Mouse (Mus musculus) myocyte (in vitro differentiated cells): Measurements from ENCODE around the gene Ccdc3. TPM values are rescaled to one million over a fixed set of nuclear protein-coding genes. Genes with fewer than 3 reads are reported as not detected.

ENCODE experiments used
- H3K27me3 ChIP-seq: one replicate; pipeline ENCODE4 v1.6.1; 2011; ENCODE audit not compliant: control insufficient read depth, insufficient read depth, insufficient read length
- H3K36me3 ChIP-seq: one replicate; pipeline ENCODE4 v1.6.1; 2011; ENCODE audit not compliant: control insufficient read depth, insufficient read depth
- H3K4me2 ChIP-seq: one replicate; pipeline ENCODE4 v1.6.1; 2011; ENCODE audit warnings: low read depth, control low read depth
- H3K4me3 ChIP-seq: one replicate; pipeline ENCODE4 v1.5.1; 2011; ENCODE audit warnings: mild to moderate bottlenecking, control low read depth, moderate library complexity
- H3K79me2 ChIP-seq: one replicate; pipeline ENCODE4 v1.6.1; 2011; ENCODE audit not compliant: control insufficient read depth, insufficient read depth
- H3ac ChIP-seq: one replicate; pipeline ENCODE4 v1.6.1; 2011; ENCODE audit not compliant: control insufficient read depth, insufficient read length
- CEBPB ChIP-seq: IDR thresholded peaks from 2 replicates; pipeline ENCODE4 v1.6.1; 2011; ENCODE audit warnings: mild to moderate bottlenecking, moderate library complexity; ENCODE audit not compliant: poor library complexity, insufficient read depth, severe bottlenecking
- E2F4 ChIP-seq: IDR thresholded peaks from one replicate; pipeline ENCODE4 v1.6.1; 2011; ENCODE audit warnings: mild to moderate bottlenecking, control low read depth, moderate library complexity; ENCODE audit not compliant: insufficient read depth
- MAX ChIP-seq: IDR thresholded peaks from one replicate; pipeline ENCODE4 v1.6.1; 2011; ENCODE audit warnings: low read depth, mild to moderate bottlenecking, control low read depth
- MYOD1 ChIP-seq, 3 experiments: IDR thresholded peaks; one replicate each; pipeline ENCODE4 v1.6.1; 2011; ENCODE audit warnings: control low read depth in 2 of 3, low read depth in 2 of 3, mild to moderate bottlenecking in 2 of 3, moderate library complexity in 1 of 3; ENCODE audit not compliant: insufficient read length in 2 of 3, control insufficient read depth in 1 of 3
- MYOG ChIP-seq, 3 experiments: IDR thresholded peaks; one replicate each; pipeline ENCODE4 v1.6.1; 2011; ENCODE audit warnings: control low read depth in 2 of 3, low read depth in 2 of 3, mild to moderate bottlenecking in 2 of 3; ENCODE audit not compliant: insufficient read length in 2 of 3, control insufficient read depth in 1 of 3, insufficient read depth in 1 of 3
- POLR2A ChIP-seq: IDR thresholded peaks from one replicate; pipeline ENCODE4 v1.6.1; 2011; ENCODE audit warnings: low read depth, mild to moderate bottlenecking, control low read depth, moderate library complexity; ENCODE audit not compliant: insufficient read length
- POLR2AphosphoS2 ChIP-seq: IDR thresholded peaks from one replicate; pipeline ENCODE4 v1.6.1; 2011; ENCODE audit warnings: low read depth, control low read depth; ENCODE audit not compliant: insufficient read length
- REST ChIP-seq: IDR thresholded peaks from one replicate; pipeline ENCODE4 v1.6.1; 2011; ENCODE audit warnings: mild to moderate bottlenecking, control low read depth, moderate library complexity; ENCODE audit not compliant: insufficient read depth, insufficient read length
- SRF ChIP-seq: IDR thresholded peaks from one replicate; pipeline ENCODE4 v1.6.1; 2011; ENCODE audit warnings: low read depth; ENCODE audit not compliant: control insufficient read depth, insufficient read length
- TCF12 ChIP-seq: IDR thresholded peaks from one replicate; pipeline ENCODE4 v1.6.1; 2011; ENCODE audit warnings: mild to moderate bottlenecking, control low read depth; ENCODE audit not compliant: poor library complexity, insufficient read depth, severe bottlenecking
- TCF3 ChIP-seq: IDR thresholded peaks from one replicate; pipeline ENCODE4 v1.6.1; 2011; ENCODE audit warnings: low read depth, control low read depth; ENCODE audit not compliant: insufficient read length
- USF1 ChIP-seq: IDR thresholded peaks from one replicate; pipeline ENCODE4 v1.6.1; 2011; ENCODE audit warnings: low read depth, mild to moderate bottlenecking, control low read depth, moderate library complexity
- polyA plus RNA-seq: library from polyadenylated mRNA; unstranded; fragments of >200 nt; fragmentation: generic; extraction: Trizol; gene quantifications from one replicate; pipeline ENCODE4 v1.2.1, GENCODE M21; 2012; ENCODE audit warnings: missing spikeins

Gene Ccdc3
- polyA plus RNA-seq, 1 experiment = 0.64 TPM

- no peak overlapping the region for H3K4me2 ChIP-seq
- no peak overlapping the region for H3K4me3 ChIP-seq
- no peaks in the 10 kb centered on the region for H3K36me3 ChIP-seq
- H3ac ChIP-seq = no peak overlapping the region
- H3K79me2 ChIP-seq = no peaks in the 10 kb centered on the region
- no peaks in the 10 kb centered on the region for H3K27me3 ChIP-seq
- TF ChIP-seq MYOG (IDR thresholded peaks at IDR 0.05; ENCODE audit: control insufficient read depth in 1 of 3, insufficient read depth in 1 of 3, insufficient read length in 2 of 3, low read depth in 2 of 3) = no peak
- no peak for TF ChIP-seq MYOD1 (IDR thresholded peaks at IDR 0.05; ENCODE audit: control insufficient read depth in 1 of 3, insufficient read length in 2 of 3, low read depth in 2 of 3)
- TF ChIP-seq USF1 = no peak
- TF ChIP-seq POLR2A = no peak
- no peak for TF ChIP-seq POLR2AphosphoS2
- TF ChIP-seq E2F4 = no peak
- TF ChIP-seq REST = no peak
- TF ChIP-seq TCF3 = no peak
- TF ChIP-seq MAX = no peak
- no peak for TF ChIP-seq SRF
- TF ChIP-seq CEBPB = no peak
- no peak for TF ChIP-seq TCF12
These were observed 35.8 kb upstream of the Ccdc3 start for GRCm38 (mm10) chr2:5101743-5102245.

- H3K27me3 ChIP-seq = no peaks in the 10 kb centered on the region
- H3K36me3 ChIP-seq = no peaks in the 10 kb centered on the region
- H3K4me3 ChIP-seq = no peak overlapping the region
- H3K79me2 ChIP-seq = no peaks in the 10 kb centered on the region
- no peak overlapping the region for H3K4me2 ChIP-seq
- H3ac ChIP-seq = no peak overlapping the region
- TF ChIP-seq SRF (no peak), USF1 (no peak), CEBPB (no peak), POLR2A (no peak), MYOG (IDR thresholded peaks at IDR 0.05; ENCODE audit: control insufficient read depth in 1 of 3, insufficient read depth in 1 of 3, insufficient read length in 2 of 3, low read depth in 2 of 3) (no peak), E2F4 (no peak), MAX (no peak), MYOD1 (IDR thresholded peaks at IDR 0.05; ENCODE audit: control insufficient read depth in 1 of 3, insufficient read length in 2 of 3, low read depth in 2 of 3) (no peak), TCF3 (no peak), POLR2AphosphoS2 (no peak), REST (no peak), TCF12 (no peak)
These were observed 34.7 kb upstream of the Ccdc3 start for GRCm38 (mm10) chr2:5102891-5103290.

DNA sequence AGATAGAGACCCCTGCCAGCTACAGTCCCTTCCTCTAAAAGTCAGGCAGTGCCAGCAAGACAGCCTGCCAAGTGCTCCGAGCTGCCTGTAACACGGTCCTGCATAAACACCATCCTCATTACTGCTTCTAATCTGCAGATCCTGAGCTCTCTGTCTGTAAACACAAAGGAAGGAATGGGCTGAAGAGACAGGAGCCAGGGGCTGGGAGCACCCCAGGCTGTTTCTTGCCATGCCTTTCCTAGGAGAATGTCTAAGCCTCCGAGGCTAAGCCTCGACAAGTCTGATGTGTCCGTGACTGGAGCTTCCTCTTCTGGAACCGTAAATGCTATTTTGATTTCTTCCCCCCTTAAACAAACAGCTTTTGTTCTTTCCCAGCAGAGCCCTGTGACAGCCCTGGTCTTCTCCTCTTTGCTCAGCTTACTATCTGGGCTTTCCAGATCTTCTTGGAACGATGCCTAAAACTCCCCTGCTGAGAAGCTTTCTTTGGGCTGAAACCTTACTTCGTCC lies 24.7 kb upstream of the Ccdc3 start:
- Histone ChIP-seq H3ac (no peak overlapping the region), H3K79me2 (no peaks in the 10 kb centered on the region), H3K36me3 (no peaks in the 10 kb centered on the region), H3K27me3 (no peaks in the 10 kb centered on the region), H3K4me3 (no peak overlapping the region), H3K4me2 (no peak overlapping the region)
- no peak for TF ChIP-seq MYOD1 (IDR thresholded peaks at IDR 0.05; ENCODE audit: control insufficient read depth in 1 of 3, insufficient read length in 2 of 3, low read depth in 2 of 3)
- TF ChIP-seq MAX = no peak
- no peak for TF ChIP-seq CEBPB
- TF ChIP-seq POLR2AphosphoS2 = no peak
- no peak for TF ChIP-seq SRF

GRCm38 (mm10) chr2:5114386-5114785 lies 23.2 kb upstream of the Ccdc3 start:
- H3K79me2 ChIP-seq = no peaks in the 10 kb centered on the region
- TF ChIP-seq TCF12 (no peak), POLR2AphosphoS2 (no peak), MAX (no peak), POLR2A (no peak)
- no peak overlapping the region for H3ac ChIP-seq
- H3K36me3 ChIP-seq = no peaks in the 10 kb centered on the region
- no peak overlapping the region for H3K4me3 ChIP-seq
- H3K27me3 ChIP-seq = no peaks in the 10 kb centered on the region
- H3K4me2 ChIP-seq = no peak overlapping the region

DNA sequence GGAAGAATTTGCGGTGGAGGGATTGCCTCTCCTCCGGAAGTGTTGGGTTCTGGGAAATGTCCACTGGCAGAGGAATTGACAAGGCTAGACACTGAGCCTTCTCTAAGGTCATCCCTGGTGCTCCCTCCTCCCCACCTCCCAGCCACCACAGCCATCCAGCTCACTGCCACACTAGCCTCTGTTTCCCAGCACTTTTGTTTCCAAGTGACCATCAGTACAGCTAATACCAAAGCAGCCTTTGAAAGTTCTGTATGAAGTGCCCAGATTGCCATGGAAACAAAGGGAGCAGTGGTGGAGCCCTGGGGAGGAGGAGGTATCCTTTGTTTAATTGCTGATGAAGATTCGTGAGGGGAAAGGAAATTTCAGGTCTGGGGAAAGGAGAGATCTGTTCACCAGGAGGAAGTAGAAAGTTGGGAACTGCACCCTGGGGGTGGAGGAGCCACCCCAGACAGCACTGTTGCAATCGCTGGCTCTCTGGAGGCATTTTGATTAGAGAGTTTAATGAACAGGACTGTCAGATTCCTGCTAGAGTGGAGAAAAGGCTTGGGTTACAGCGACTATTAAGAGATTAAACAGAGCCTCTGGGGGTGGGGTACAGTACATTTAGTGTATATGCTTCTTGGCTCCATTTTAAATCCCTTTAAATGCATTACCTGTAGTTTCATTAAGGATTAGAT lies 20.6 kb upstream of the Ccdc3 start:
- TF ChIP-seq MYOD1 (IDR thresholded peaks at IDR 0.05; ENCODE audit: control insufficient read depth in 1 of 3, insufficient read length in 2 of 3, low read depth in 2 of 3) (no peak), POLR2A (no peak), MYOG (IDR thresholded peaks at IDR 0.05; ENCODE audit: control insufficient read depth in 1 of 3, insufficient read depth in 1 of 3, insufficient read length in 2 of 3, low read depth in 2 of 3) (no peak), USF1 (no peak), TCF3 (no peak), E2F4 (no peak), TCF12 (no peak), CEBPB (no peak), MAX (no peak), SRF (no peak), REST (no peak), POLR2AphosphoS2 (no peak)
- Histone ChIP-seq H3K27me3 (no peaks in the 10 kb centered on the region), H3ac (no peak overlapping the region), H3K4me3 (no peak overlapping the region), H3K4me2 (no peak overlapping the region), H3K36me3 (no peaks in the 10 kb centered on the region), H3K79me2 (no peaks in the 10 kb centered on the region)
